Mouse (Mus musculus): ENCODE data around the gene Olfr933. TPM values are rescaled to one million over a fixed set of nuclear protein-coding genes. Genes with fewer than 3 reads are reported as not detected.

Gene Olfr933
- not detected for polyA plus RNA-seq (2014; fragmentation: Illumina TruSeq; extraction: RNeasy Lipid Tissue Mini Kit (QIAGEN cat#74804); ENCODE audit: low read depth, low replicate concordance)

DNA sequence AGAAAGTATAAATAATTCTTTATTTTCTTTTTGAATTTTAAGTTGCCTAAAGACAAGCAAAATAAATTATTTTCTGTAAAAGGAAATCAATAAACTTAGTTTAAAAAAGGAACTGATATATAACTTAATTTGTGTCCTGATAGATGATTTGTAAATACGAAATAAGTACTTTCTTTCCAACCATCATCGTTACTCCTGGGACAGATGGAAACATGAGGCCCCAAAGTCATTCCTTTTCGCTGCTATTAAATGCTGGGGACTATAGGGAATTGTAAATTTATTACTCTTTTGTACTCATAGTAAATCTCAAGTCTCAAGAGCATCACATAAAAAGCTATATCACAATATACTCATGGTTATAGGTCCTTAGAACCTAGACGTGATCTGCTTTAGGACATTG lies at the start of gene Olfr933:
Olfr933 (plus strand) TSS at position 301 of the 400 bp plus-strand sequence.

GRCm38 (mm10) chr9:38929509-38929908 lies 42.6 kb upstream of the Olfr933 start, which contains the start of gene Olfr930:
Gene Olfr930, plus strand, starts transcription at chr9:38929809.

DNA sequence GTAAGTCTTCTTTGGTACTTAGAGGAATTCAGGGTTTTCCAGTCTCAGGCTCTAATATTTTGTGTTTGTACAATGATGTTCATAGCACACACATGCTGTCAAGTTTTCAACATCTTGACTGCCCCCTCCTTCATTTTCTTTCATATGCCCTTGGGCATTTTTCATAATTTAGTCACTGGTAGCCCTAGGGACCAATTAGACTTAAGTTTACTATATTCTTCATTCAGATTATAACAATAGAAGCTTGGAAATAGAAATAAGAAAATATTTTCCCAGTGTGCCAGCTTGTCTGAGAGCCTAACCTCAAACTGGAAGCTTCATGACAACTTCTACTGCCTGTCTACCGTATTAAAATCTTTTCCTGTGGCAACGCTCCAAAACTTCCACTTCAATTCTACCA lies 16.1 kb downstream of the Olfr933 start, which contains the start of gene Olfr934:
Olfr934 (minus strand) TSS at position 101 of the 400 bp plus-strand sequence.

GRCm38 (mm10) chr9:38999583-38999982 lies 27.5 kb downstream of the Olfr933 start, which contains the start of gene Olfr935:
Gene Olfr935, minus strand, starts transcription at chr9:38999683.

GRCm38 (mm10) chr9:39023277-39023676 lies 51.2 kb downstream of the Olfr933 start, which contains the start of gene Olfr146:
Gene Olfr146, minus strand, starts transcription at chr9:39023377.

Other genes with a start within 250 kb of the Olfr933 start
- 0.13 TPM for gene Olfr920, start 220.0 kb upstream of the Olfr933 start, polyA plus RNA-seq (2014; fragmentation: Illumina TruSeq; extraction: RNeasy Lipid Tissue Mini Kit (QIAGEN cat#74804); ENCODE audit: low read depth, low replicate concordance)
- not detected for gene Olfr921, start 199.2 kb upstream of the Olfr933 start, polyA plus RNA-seq (2014; fragmentation: Illumina TruSeq; extraction: RNeasy Lipid Tissue Mini Kit (QIAGEN cat#74804); ENCODE audit: low read depth, low replicate concordance)
- gene Olfr922, start 157.7 kb upstream of the Olfr933 start, polyA plus RNA-seq (2014; fragmentation: Illumina TruSeq; extraction: RNeasy Lipid Tissue Mini Kit (QIAGEN cat#74804); ENCODE audit: low read depth, low replicate concordance) = not detected
- not detected for gene Olfr923, start 145.8 kb upstream of the Olfr933 start, polyA plus RNA-seq (2014; fragmentation: Illumina TruSeq; extraction: RNeasy Lipid Tissue Mini Kit (QIAGEN cat#74804); ENCODE audit: low read depth, low replicate concordance)
- gene Olfr924, start 127.9 kb upstream of the Olfr933 start, polyA plus RNA-seq (2014; fragmentation: Illumina TruSeq; extraction: RNeasy Lipid Tissue Mini Kit (QIAGEN cat#74804); ENCODE audit: low read depth, low replicate concordance) = not detected
- gene Olfr26, start 117.3 kb upstream of the Olfr933 start, polyA plus RNA-seq (2014; fragmentation: Illumina TruSeq; extraction: RNeasy Lipid Tissue Mini Kit (QIAGEN cat#74804); ENCODE audit: low read depth, low replicate concordance) = not detected
- not detected for gene Olfr926, start 95.2 kb upstream of the Olfr933 start, polyA plus RNA-seq (2014; fragmentation: Illumina TruSeq; extraction: RNeasy Lipid Tissue Mini Kit (QIAGEN cat#74804); ENCODE audit: low read depth, low replicate concordance)
- not detected for gene Olfr930, start 42.5 kb upstream of the Olfr933 start, polyA plus RNA-seq (2014; fragmentation: Illumina TruSeq; extraction: RNeasy Lipid Tissue Mini Kit (QIAGEN cat#74804); ENCODE audit: low read depth, low replicate concordance)
- not detected for gene Olfr934, start 16.0 kb downstream of the Olfr933 start, polyA plus RNA-seq (2014; fragmentation: Illumina TruSeq; extraction: RNeasy Lipid Tissue Mini Kit (QIAGEN cat#74804); ENCODE audit: low read depth, low replicate concordance)
- not detected for gene Olfr935, start 27.4 kb downstream of the Olfr933 start, polyA plus RNA-seq (2014; fragmentation: Illumina TruSeq; extraction: RNeasy Lipid Tissue Mini Kit (QIAGEN cat#74804); ENCODE audit: low read depth, low replicate concordance)
- gene Olfr146, start 51.1 kb downstream of the Olfr933 start, polyA plus RNA-seq (2014; fragmentation: Illumina TruSeq; extraction: RNeasy Lipid Tissue Mini Kit (QIAGEN cat#74804); ENCODE audit: low read depth, low replicate concordance) = not detected
- not detected for gene Olfr937, start 92.6 kb downstream of the Olfr933 start, polyA plus RNA-seq (2014; fragmentation: Illumina TruSeq; extraction: RNeasy Lipid Tissue Mini Kit (QIAGEN cat#74804); ENCODE audit: low read depth, low replicate concordance)
- gene Olfr938, start 106.6 kb downstream of the Olfr933 start, polyA plus RNA-seq (2014; fragmentation: Illumina TruSeq; extraction: RNeasy Lipid Tissue Mini Kit (QIAGEN cat#74804); ENCODE audit: low read depth, low replicate concordance) = not detected
- not detected for gene Olfr27, start 155.8 kb downstream of the Olfr933 start, polyA plus RNA-seq (2014; fragmentation: Illumina TruSeq; extraction: RNeasy Lipid Tissue Mini Kit (QIAGEN cat#74804); ENCODE audit: low read depth, low replicate concordance)
- gene Olfr943, start 194.0 kb downstream of the Olfr933 start, polyA plus RNA-seq (2014; fragmentation: Illumina TruSeq; extraction: RNeasy Lipid Tissue Mini Kit (QIAGEN cat#74804); ENCODE audit: low read depth, low replicate concordance) = not detected
- gene Olfr944, start 229.6 kb downstream of the Olfr933 start, polyA plus RNA-seq (2014; fragmentation: Illumina TruSeq; extraction: RNeasy Lipid Tissue Mini Kit (QIAGEN cat#74804); ENCODE audit: low read depth, low replicate concordance) = not detected